Mouse (Mus musculus) forebrain, postnatal 0 days (tissue): ENCODE measurements at regions not wholly inside any gene's neighbourhood (a gene's known extent, or its start where the extent isn't known, plus 50 kb on each side); places are given as distances from the start of the nearest gene placed in this dataset.
A peak's percentile ranks its signal among the peaks of the same experiment; 100 is the strongest.

Source experiments
- ATAC-seq: fragments of 200-750 bp; cut with Nextera tagmentation; 2 replicates; pipeline ENCODE4 v1.8.0; 2017; ENCODE audit warnings: mild to moderate bottlenecking, moderate library complexity
- DNase-seq: peaks from one replicate; pipeline ENCODE4 v3.0.0-alpha.2; 2015
- H3K27ac ChIP-seq: fragments of 300-500 bp; sonication (generic); 2 replicates; pipeline ENCODE4 v1.5.1; 2014; ENCODE audit warnings: low read depth, mild to moderate bottlenecking, antibody characterized with exemption, low read length, moderate library complexity, mixed read lengths
- H3K27me3 ChIP-seq: fragments of 300-500 bp; sonication (generic); 2 replicates; pipeline ENCODE4 v1.6.1; 2014; ENCODE audit warnings: mild to moderate bottlenecking, low read length, mixed read lengths; ENCODE audit not compliant: insufficient read depth
- H3K36me3 ChIP-seq: fragments of 300-500 bp; sonication (generic); 2 replicates; pipeline ENCODE4 v1.6.1; 2014; ENCODE audit warnings: mild to moderate bottlenecking, moderate library complexity; ENCODE audit not compliant: insufficient read depth
- H3K4me1 ChIP-seq: fragments of 300-500 bp; sonication (generic); 2 replicates; pipeline ENCODE4 v1.6.1; 2014; ENCODE audit warnings: antibody characterized with exemption; ENCODE audit not compliant: insufficient read depth
- H3K4me2 ChIP-seq: fragments of 300-500 bp; sonication (generic); 2 replicates; pipeline ENCODE4 v1.6.1; 2014; ENCODE audit warnings: low read depth, mild to moderate bottlenecking, moderate library complexity
- H3K4me3 ChIP-seq: fragments of 300-500 bp; sonication (generic); 2 replicates; pipeline ENCODE4 v1.5.1; 2014; ENCODE audit warnings: low read depth, low read length, mixed read lengths
- H3K9ac ChIP-seq: fragments of 300-500 bp; sonication (generic); 2 replicates; pipeline ENCODE4 v1.6.1; 2014; ENCODE audit warnings: mild to moderate bottlenecking
- H3K9me3 ChIP-seq: fragments of 300-500 bp; sonication (generic); 2 replicates; pipeline ENCODE4 v1.6.1; 2016; ENCODE audit warnings: low read length
- CTCF ChIP-seq: sonication (generic); IDR thresholded peaks from 2 replicates; pipeline ENCODE4 v1.5.1; 2016; ENCODE audit warnings: antibody characterized with exemption, control low read depth, low read depth
- WGBS: fragments of 180-500 bp; shearing (Covaris S2); extraction: QIAGEN DNeasy Blood & Tissue Kit; methylation state at CpG from one replicate; pipeline ENCODE4 v1.1.7; 2014; 5-methylcytosine and 5-hydroxymethylcytosine counted together

DNA sequence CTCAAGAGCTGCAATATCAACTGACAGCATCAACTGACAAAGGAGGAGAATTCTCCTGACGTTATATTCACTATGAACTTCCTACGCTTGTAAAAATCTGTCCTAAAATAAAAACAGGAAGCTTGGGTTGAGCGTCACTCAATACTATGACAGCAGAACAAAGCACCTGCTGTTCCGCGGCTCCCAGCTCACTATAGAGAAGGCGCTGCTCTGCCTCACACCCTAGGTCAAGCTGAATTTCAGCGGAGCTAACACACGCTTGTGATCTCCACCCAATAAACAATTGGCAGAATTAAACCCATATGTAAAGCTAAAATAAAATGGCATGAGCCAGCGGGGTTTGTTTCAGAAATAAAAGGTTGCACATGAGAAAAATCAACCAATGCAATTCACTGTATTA lies 57.1 kb upstream of the Vamp9 start:
- peak; percentile 20 for DNase-seq
- 40% methylated on average over 9 of the region's 9 CpGs for WGBS
- peak overlapping the region; percentile 22; the same call in 1 of the 2 replicates for H3K27ac ChIP-seq

DNA sequence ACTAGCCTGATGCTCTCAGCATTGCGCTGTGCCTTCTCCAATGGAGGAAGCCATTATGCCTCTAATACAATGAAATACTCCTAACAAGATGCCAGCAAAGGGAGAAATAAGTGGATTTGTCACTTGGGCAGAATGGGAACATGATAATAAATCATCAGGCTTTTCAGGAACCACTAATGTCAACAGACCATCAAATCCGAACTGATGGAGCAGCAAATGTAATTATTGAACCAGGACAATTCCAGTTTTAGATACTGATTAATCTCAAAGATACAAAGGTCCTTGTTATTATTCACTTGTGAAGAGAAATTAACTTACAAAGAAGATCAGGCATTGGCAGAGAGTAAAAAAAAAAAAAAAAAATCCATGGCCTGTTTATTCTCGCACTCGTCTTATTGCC lies 53.7 kb upstream of the Vamp9 start:
- no peak for ATAC-seq
- WGBS, result 65% methylated on average over 4 of the region's 4 CpGs

More for the DNA sequence above, 57.1 kb upstream of the Vamp9 start:
- Histone ChIP-seq H3K4me1 (peaks cover 4% of the 10 kb centered on the region), H3K4me3 (no peak overlapping the region), H3K36me3 (no peaks in the 10 kb centered on the region), H3K9ac (no peak overlapping the region), H3K27me3 (no peaks in the 10 kb centered on the region), H3K9me3 (no peaks in the 10 kb centered on the region), H3K4me2 (no peak overlapping the region)
- no peak for TF ChIP-seq CTCF
- ATAC-seq, result peak; percentile 32; the same call in 1 of the 2 replicates

More for the DNA sequence above, 53.7 kb upstream of the Vamp9 start:
- DNase-seq, result no peak
- Histone ChIP-seq H3K4me2 (no peak overlapping the region), H3K4me1 (peaks cover 2% of the 10 kb centered on the region; the same call in 1 of the 2 replicates), H3K9ac (no peak overlapping the region), H3K9me3 (no peaks in the 10 kb centered on the region), H3K27ac (no peak overlapping the region), H3K4me3 (no peak overlapping the region), H3K36me3 (no peaks in the 10 kb centered on the region), H3K27me3 (no peaks in the 10 kb centered on the region)
- TF ChIP-seq CTCF, result no peak
